Mouse (Mus musculus): ENCODE measurements around the gene Angptl2.
"Not testable (repeated sequence)": the region's sequence is repeated elsewhere in the genome, so short reads cannot be mapped to it uniquely, and the experiment has no call there.

The Angptl2 gene

GRCm38 (mm10) chr2:33200368-33201068 lies 15.4 kb upstream of the Angptl2 start:
- no peak for DNase-seq (ENCODE audit: low spot score in 2 of 2)

GRCm38 (mm10) chr2:33203284-33203683 lies 12.6 kb upstream of the Angptl2 start:
- DNase-seq (ENCODE audit: low spot score in 2 of 2): no peak

DNA sequence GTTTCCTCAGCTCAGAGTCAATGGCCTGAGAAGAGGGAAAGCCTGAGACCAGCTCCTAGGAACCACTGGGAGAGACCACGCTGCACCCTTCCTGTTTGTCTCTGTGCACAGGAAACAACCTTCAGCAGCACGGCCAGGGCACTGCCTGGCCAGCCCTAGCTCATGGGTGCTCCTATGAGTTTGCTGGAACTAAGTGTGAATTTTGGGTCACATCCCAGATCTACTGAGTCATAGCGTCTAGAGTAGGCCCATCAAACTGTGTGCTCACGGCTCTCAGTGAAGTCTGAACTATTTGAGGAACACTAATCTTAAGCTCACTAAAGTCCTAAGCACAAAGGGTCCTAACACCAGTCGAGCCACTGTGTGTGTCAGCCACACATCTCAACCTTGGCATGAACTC lies 10.9 kb upstream of the Angptl2 start:
- DNase-seq (ENCODE audit: low spot score in 2 of 2): no peak

GRCm38 (mm10) chr2:33205939-33206525 lies 9.8 kb upstream of the Angptl2 start:
- no peak for DNase-seq (ENCODE audit: low spot score in 2 of 2)

DNA sequence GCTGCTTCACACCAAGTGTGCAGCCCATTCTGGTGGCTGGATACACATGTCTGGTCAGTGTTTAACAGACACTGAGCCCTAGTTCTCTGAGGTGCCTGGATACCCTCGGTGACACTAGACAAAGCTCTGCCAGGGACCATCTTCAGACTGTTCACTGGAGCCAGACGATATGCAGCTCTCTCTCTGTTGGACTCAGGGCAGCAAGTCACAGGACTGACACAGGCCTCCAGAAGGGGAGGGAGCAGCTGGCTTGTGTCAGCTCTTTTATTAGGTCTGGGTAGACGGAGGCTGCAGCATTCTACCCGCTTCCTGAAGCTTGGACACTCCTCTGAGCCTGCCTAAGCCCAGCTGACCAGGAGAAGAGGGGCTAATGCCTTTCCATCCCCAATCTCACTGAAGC lies 8.8 kb upstream of the Angptl2 start:
- DNase-seq (ENCODE audit: low spot score in 2 of 2): no peak

DNA sequence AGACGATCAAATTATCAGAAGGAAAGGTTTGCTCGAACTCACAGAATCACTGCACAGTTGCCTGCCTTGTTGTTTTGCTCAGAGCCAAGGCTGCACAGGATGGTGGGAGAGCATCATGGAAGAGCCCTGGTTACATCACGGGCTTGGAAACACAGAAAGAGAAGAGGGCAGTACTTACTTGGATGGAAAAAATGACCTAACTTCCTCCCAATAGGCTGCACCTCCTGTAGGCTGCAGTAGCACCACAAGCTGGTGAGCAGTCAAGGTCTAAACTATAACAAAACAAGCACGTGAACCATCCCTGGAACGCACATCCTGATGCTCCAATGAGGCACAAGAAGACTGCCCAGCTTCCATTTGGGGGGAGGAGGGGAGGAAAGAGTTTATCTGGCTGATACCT lies 7.7 kb upstream of the Angptl2 start:
- DNase-seq (ENCODE audit: low spot score in 2 of 2): no peak

- no peak for DNase-seq (ENCODE audit: low spot score in 2 of 2)
Observed at GRCm38 (mm10) chr2:33210841-33211240, 5.0 kb upstream of the Angptl2 start.

- not testable (repeated sequence) for DNase-seq (ENCODE audit: low spot score in 2 of 2)
Observed at GRCm38 (mm10) chr2:33211263-33211662, 4.6 kb upstream of the Angptl2 start.

DNA sequence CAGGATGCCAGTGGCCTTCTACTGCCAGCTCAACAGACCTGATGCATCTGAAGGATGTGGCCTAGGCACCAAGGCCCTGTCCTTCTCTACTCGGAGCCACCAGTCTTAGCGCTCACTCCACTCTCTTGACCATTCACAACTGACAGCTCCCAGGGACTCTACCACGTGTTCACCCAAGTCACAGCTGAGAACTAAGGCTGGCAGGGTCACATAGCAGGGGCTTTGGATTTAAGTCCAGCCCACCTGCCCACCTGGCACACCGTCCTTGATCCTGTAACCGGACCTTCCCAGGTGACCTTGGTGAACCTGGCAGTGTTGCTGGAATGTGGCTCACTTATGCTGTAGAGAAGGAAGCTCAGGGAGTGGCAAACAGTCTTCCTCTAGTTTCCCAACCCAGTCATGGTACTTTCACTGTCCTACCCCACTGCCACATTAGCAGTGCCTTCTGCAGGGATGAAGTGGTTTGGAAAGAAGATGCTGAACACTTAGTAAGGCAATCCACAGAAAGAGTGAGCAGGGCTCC lies 631 bp upstream of the Angptl2 start:
- no peak for DNase-seq (ENCODE audit: low spot score in 2 of 2)

DNA sequence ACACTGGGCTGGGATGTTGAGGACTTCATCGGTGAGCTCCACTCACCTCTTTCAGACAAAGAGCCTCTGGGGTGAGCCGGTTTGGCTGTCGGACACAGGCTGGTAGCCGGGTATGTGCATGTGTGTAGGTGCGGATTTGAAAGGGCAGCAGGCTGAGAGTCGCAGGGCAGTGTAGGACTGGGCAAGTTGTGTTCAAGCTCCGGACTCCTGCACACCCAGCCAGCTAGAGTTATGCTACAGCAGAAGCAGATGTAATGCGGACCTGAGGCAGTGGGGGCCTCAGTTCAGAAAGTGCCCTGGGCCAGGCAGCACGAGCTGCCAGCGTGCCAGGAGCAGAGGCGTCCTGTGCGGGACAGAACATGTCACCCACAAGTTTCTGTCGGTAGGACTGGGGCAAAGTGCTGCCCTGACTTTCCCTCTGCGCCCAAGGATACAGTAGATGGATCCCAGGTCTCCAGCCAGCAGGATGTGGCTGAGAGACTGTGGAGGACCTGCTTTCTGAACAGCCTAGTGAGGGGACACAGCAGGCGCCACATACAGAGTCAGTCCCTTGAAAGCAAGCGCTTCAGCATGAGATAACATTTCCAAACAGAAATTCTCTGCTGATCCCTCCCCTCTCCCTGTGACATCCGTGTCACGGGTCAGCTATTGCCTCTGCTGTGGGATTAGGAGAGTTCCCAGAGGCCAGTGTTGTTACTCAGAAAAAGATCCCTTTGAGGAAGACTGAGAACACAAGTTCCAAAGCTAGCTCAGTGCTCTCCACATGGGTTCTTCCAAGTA lies 966 bp downstream of the Angptl2 start:
- peak in 1 of 2 experiments; percentile 20 for DNase-seq (ENCODE audit: low spot score in 2 of 2)

DNA sequence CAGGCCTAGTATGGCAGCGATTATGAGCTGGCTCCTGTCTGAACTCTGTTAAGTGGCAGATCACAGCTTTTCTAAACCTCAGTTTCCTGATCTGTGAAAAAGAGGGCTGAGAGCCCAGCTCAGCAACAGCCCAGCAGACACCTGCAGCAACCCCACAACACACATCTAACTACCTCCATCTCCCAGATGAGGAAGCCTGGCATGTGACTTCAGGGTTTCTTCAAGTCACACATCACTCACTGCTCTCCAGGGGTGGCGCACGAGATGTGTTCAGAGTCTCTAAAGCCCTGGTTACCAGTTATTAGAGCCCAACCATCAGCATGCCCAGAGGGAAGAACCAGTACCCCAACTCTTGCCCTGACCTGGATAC lies 1.5 kb downstream of the Angptl2 start:
- peak; percentile 49 to 54 for DNase-seq (ENCODE audit: low spot score in 2 of 2)

GRCm38 (mm10) chr2:33218903-33219625 lies 3.2 kb downstream of the Angptl2 start:
- DNase-seq (ENCODE audit: low spot score in 2 of 2): peak in 1 of 2 experiments; percentile 49

GRCm38 (mm10) chr2:33219637-33220036 lies 3.8 kb downstream of the Angptl2 start:
- no peak for DNase-seq (ENCODE audit: low spot score in 2 of 2)

DNA sequence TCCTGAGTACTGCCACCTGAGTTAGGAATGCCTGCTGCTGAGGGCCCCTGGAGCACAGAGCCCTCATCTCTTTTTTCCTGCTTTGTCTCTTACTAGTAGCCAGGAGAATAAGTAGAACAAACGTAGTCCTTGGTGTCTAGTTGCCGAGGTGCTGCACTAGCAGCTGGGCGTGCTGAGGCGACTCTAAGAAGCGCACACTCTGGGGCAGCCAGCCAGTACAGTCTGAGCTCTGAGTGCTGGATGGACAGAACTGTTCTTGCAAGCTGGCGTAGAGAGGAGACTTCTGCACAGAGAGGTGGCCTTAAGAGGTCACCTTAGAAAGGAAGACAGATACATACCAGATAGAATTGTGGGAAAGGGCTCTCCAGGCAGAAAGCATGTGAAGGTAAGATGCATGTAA lies 4.4 kb downstream of the Angptl2 start:
- DNase-seq (ENCODE audit: low spot score in 2 of 2): no peak

DNA sequence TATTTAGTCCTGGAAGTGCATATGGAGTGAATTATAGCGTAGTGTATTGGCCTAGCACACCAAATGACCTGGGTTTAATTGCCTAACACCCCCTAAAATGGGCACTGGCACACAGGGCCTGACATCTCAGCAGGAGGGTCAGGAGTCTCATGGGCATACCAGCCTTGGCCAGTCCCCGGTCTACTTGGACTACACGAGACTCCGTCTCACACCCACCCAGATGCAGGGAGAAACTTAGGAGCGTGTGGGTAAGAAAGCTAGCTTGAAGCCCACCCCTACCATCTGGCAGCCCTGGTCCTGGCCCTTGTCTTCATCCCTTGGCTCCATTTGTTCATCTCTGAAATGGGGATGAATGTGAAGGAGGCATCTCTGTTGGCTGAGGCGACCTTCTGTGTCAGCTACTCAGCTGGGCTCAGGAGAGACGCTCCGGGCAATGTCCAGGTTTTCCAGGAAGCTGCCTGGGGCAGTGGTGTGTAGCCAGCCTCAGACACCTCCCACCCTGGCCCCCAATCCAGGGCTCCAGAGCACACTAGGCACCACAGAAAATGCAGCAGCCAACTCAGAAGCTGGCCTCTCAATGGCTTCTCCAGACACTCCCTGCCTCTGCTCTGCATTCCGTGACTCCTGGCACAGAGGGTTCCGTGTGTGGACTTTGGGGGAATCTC lies 4.9 kb downstream of the Angptl2 start:
- DNase-seq (ENCODE audit: low spot score in 2 of 2): no peak

- no peak for DNase-seq (ENCODE audit: low spot score in 2 of 2)
Observed at GRCm38 (mm10) chr2:33221339-33221900, 5.6 kb downstream of the Angptl2 start.

- no peak for DNase-seq (ENCODE audit: low spot score in 2 of 2)
Observed at GRCm38 (mm10) chr2:33222480-33222879, 6.6 kb downstream of the Angptl2 start.

GRCm38 (mm10) chr2:33223656-33224358 lies 7.9 kb downstream of the Angptl2 start:
- no peak for DNase-seq (ENCODE audit: low spot score in 2 of 2)

DNA sequence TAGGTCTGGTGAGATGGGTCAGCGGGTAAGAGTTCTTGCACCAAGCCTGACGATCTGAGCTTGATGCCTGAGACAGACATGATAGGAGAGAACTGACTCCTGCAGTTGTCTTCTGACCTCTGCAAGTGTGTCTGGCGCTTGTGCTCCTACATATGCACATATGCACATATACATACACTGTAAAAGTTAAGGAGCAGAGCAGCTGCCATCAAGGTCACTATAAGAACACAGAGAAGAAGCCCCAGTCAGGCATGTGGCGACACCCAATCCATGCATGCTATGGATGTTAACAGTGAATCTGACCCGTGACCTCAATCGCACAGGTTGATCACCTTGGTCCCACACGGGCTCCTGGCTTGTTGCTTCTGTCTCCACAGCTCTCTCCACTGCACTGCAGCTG lies 10.1 kb downstream of the Angptl2 start:
- DNase-seq (ENCODE audit: low spot score in 2 of 2): no peak

DNA sequence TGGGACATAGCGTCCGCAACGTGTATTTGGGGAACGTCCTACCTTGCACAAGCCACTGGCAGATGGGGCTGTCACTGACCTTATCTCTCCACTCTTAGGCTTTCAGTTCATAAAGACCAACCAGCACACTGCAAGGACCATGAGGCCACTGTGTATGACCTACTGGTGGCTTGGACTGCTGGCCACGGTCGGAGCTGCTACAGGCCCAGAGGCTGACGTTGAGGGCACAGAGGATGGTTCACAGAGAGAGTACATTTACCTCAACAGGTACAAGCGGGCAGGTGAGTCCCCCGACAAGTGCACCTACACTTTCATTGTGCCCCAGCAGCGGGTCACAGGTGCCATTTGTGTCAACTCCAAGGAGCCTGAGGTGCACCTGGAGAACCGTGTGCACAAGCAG lies 12.2 kb downstream of the Angptl2 start:
- DNase-seq (ENCODE audit: low spot score in 2 of 2): no peak

DNA sequence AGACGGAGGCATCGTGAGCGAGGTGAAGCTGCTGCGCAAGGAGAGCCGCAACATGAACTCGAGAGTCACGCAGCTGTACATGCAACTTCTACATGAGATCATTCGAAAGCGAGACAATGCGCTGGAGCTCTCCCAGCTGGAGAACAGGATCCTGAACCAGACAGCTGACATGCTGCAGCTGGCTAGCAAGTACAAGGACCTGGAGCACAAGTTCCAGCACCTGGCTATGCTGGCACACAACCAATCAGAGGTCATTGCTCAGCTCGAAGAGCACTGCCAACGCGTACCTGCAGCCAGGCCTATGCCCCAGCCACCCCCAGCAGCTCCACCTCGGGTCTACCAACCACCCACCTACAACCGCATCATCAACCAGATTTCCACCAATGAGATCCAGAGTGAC lies 12.7 kb downstream of the Angptl2 start:
- no peak for DNase-seq (ENCODE audit: low spot score in 2 of 2)
